In the genomic region with DNA sequence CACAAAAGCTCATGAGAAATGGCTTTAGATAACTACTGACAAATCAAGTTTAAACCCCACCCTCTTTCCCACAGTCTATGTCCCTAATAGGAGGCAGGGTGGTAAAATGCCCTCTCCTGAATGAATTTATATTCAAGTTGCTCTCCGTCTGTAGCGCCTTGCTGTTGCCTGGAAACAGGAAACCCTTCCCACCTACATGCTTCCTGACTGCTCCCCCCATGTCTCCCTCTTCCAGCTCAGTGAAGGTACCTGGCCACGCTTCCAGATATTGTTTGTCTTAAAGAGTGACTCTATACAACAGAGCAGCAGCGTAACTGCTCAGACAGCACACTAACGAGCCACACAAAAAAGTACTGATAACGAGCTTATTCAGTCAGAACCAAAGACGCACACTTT, we compare ENCODE assay signal across 8 mouse cellular contexts. TPM values are rescaled to one million over a fixed set of nuclear protein-coding genes. Genes with fewer than 3 reads are reported as not detected.
DNase-seq lines count a peak whose midpoint lies in the region; ATAC-seq and TF ChIP-seq lines count a peak whose summit lies in the region.

No protein-coding gene starts in this region.

- TF ChIP-seq POLR2A in olfactory bulb, adult 2 months (IDR thresholded peaks at IDR 0.05; ENCODE audit: insufficient read depth, low read depth, low read length): no peak

- intact Hi-C loops in left cerebral cortex, adult 2 months (cut with DNase I): loop anchor here (2.0 to 5.0 kb wide), 4 partner anchors 47 to 355 kb away; no protein-coding TSS in a partner anchor

- no peaks in the 10 kb centered on the region for H3K36me3 ChIP-seq in neural tube, embryonic 11.5 days (ENCODE audit: control insufficient read depth, insufficient read depth, low read length)

- H3K4me3 ChIP-seq in neural tube, embryonic 11.5 days (ENCODE audit: low read depth, low read length): no peak overlapping the region
- peak overlapping the region; percentile 43 for H3K4me3 ChIP-seq in left cerebral cortex, adult 2 months
- peak overlapping the region; percentile 29 for H3K4me3 ChIP-seq in olfactory bulb, adult 2 months (ENCODE audit: insufficient read depth, low read depth, low read length)

- H3K9ac ChIP-seq in neural tube, embryonic 11.5 days (ENCODE audit: low read length): no peak overlapping the region

- H3K4me2 ChIP-seq in neural tube, embryonic 11.5 days (ENCODE audit: low read depth): peak overlapping the region; percentile 4; the same call in 1 of the 2 replicates

- H3K9me3 ChIP-seq in neural tube, embryonic 11.5 days (ENCODE audit: control insufficient read depth, low read length): no peaks in the 10 kb centered on the region

- H3K27ac ChIP-seq in neural tube, embryonic 11.5 days (ENCODE audit: low read depth, low read length): no peak overlapping the region
- H3K27ac ChIP-seq in left cerebral cortex, adult 2 months: 0 out of 2 replicates have a peak overlapping the region, but pooled peaks have one; percentile 20
- no peak overlapping the region for H3K27ac ChIP-seq in olfactory bulb, adult 2 months (ENCODE audit: insufficient read depth, low read depth, low read length)

- peak; percentile 36; the same call in 1 of the 2 replicates for ATAC-seq in neural tube, embryonic 11.5 days (ENCODE audit: insufficient read depth, low FRiP score, low TSS enrichment)

- WGBS in neural tube, embryonic 11.5 days: 39% methylated on average over 7 of the region's 7 CpGs
- WGBS in olfactory bulb, adult 2 months: 15% methylated on average over 7 of the region's 7 CpGs

- no peak for TF ChIP-seq CTCF in left cerebral cortex, adult 2 months (IDR thresholded peaks at IDR 0.05)
- TF ChIP-seq CTCF in olfactory bulb, adult 2 months (IDR thresholded peaks at IDR 0.05; ENCODE audit: insufficient read depth, low read depth, low read length): no peak

- peak; percentile 9 for DNase-seq in adrenal gland, adult 2 months
- DNase-seq in adrenal gland, postnatal 14 days: no peak
- DNase-seq in neural tube, embryonic 11.5 days (ENCODE audit: low spot score): peak; percentile 17
- no peak for DNase-seq in neural tube, embryonic 10.5 days (ENCODE audit: extremely low spot score, low spot score)
- peak in 1 of 2 experiments; percentile 22 for DNase-seq in left cerebral cortex, adult 2 months (ENCODE audit: extremely low spot score in 1 of 2, low spot score in 2 of 2)
- no peak for DNase-seq in spleen, postnatal 36 days (ENCODE audit: low spot score in 2 of 2)
- no peak for DNase-seq in urinary bladder, postnatal 25 days (ENCODE audit: low spot score)

- peaks cover 8% of the 10 kb centered on the region; the same call in 1 of the 2 replicates for H3K4me1 ChIP-seq in neural tube, embryonic 11.5 days (ENCODE audit: control insufficient read depth, insufficient read depth, low read length)
- peaks cover 3% of the 10 kb centered on the region for H3K4me1 ChIP-seq in olfactory bulb, adult 2 months (ENCODE audit: control insufficient read depth, insufficient read depth, low read length)

- H3K27me3 ChIP-seq in neural tube, embryonic 11.5 days (ENCODE audit: control insufficient read depth, insufficient read depth, low read length): 0 out of 2 replicates have a peak, but pooled peaks cover 2% of the 10 kb centered on the region

RNA-seq across cellular contexts. Expression of a gene that starts 50.8 kb away (rescaled TPM):
- total RNA-seq in adrenal gland, adult 2 months (2021): 10 to 100 TPM; 33.1 to 34.3 TPM
- 5.8 and 8.4 TPM in 2 replicates for polyA plus RNA-seq in adrenal gland, adult 2 months (2012; rRNA removed)
- total RNA-seq in adrenal gland, postnatal 14 days (2021): 28.8 and 33.3 TPM in 2 replicates
- 24.0 and 24.6 TPM in 2 replicates for polyA plus RNA-seq in neural tube, embryonic 11.5 days (2014; fragmentation: Nextera tagmentation; extraction: Ambion mirVana)
- 10 to 100 TPM; 23.0 to 23.3 TPM for total RNA-seq in left cerebral cortex, adult 2 months (2021)
- not detected in 2 replicates for polyA plus RNA-seq in olfactory bulb, adult 2 months (2012; ENCODE audit: insufficient read depth, insufficient read length, low replicate concordance, missing spikeins)

Comparison
In these comparisons a context has a peak if more than half of its experiments do, and no peak if none do; other contexts are left out.
1. DNase-seq: peak in adrenal gland, adult 2 months (single experiment) and neural tube, embryonic 11.5 days (single experiment); none in adrenal gland, postnatal 14 days (single experiment), neural tube, embryonic 10.5 days (single experiment), spleen, postnatal 36 days (0 of 2) and urinary bladder, postnatal 25 days (single experiment).